Mouse (Mus musculus) heart, postnatal 10 days (tissue): ENCODE measurements around the gene Gm4869. TPM values are rescaled to one million over a fixed set of nuclear protein-coding genes. Genes with fewer than 3 reads are reported as not detected.
"Not testable (repeated sequence)": the region's sequence is repeated elsewhere in the genome, so short reads cannot be mapped to it uniquely, and the experiment has no call there.

Experiments
- DNase-seq, 2 experiments: peaks; one replicate each; pipeline ENCODE4 v3.0.0; 2021
- intact Hi-C: fragments of 180-260 bp; cut with DNase I; formaldehyde crosslinking; loops from one replicate; pipeline ENCODE4 v1.15.1; 2025
- total RNA-seq, 2 experiments: library from RNA; stranded (reverse); gene quantifications; 2 replicates each; pipeline ENCODE4 v1.2.3; 2021

Gm4869 gene
- not detected for total RNA-seq

GRCm38 (mm10) chr5:140445345-140445744 is at the start of gene Gm4869:
TSS of gene Gm4869 (plus strand) at chr5:140445645.
- no peak for DNase-seq
- intact Hi-C loops = no loop called here

- intact Hi-C loops = no loop called here
- DNase-seq = peak in 1 of 2 experiments; percentile 45
These were observed 49.1 kb upstream of the Gm4869 start for GRCm38 (mm10) chr5:140396166-140396940.

GRCm38 (mm10) chr5:140402640-140403270 is 42.7 kb upstream of the Gm4869 start:
- DNase-seq = no peak
- intact Hi-C loops = no loop called here

GRCm38 (mm10) chr5:140405126-140405525 is 40.3 kb upstream of the Gm4869 start:
- intact Hi-C loops = no loop called here
- DNase-seq = no peak

GRCm38 (mm10) chr5:140406666-140407065 is 38.8 kb upstream of the Gm4869 start:
- intact Hi-C loops = no loop called here
- no peak for DNase-seq

- DNase-seq = no peak
- intact Hi-C loops = no loop called here
These were observed 36.6 kb upstream of the Gm4869 start for GRCm38 (mm10) chr5:140408801-140409200.

- DNase-seq = peak; percentile 59 to 77
- intact Hi-C loops = loop anchor here (5.0 kb wide), 2 partner anchors 79 to 574 kb away; partner anchors contain the start of gene Mrm2
These were observed 34.1 kb upstream of the Gm4869 start for GRCm38 (mm10) chr5:140411339-140411738.

GRCm38 (mm10) chr5:140414647-140415046 is 30.8 kb upstream of the Gm4869 start:
- no peak for DNase-seq
- intact Hi-C loops = loop anchor here (5.0 kb wide), 2 partner anchors 82 to 577 kb away; partner anchors contain the start of gene Mrm2

- intact Hi-C loops = no loop called here
- no peak for DNase-seq
These were observed 27.3 kb upstream of the Gm4869 start for GRCm38 (mm10) chr5:140418106-140418488.

- intact Hi-C loops = no loop called here
- peak; percentile 92 to 93 for DNase-seq
These were observed 26.7 kb upstream of the Gm4869 start, which contains the start of gene Eif3b for GRCm38 (mm10) chr5:140418489-140419441. TSS of gene Eif3b (plus strand) at chr5:140419328.

- DNase-seq = peak in 1 of 2 experiments; percentile 11
- intact Hi-C loops = loop anchor here (10.0 kb wide), 1 partner anchor 205 kb away; no protein-coding TSS in a partner anchor
These were observed 25.9 kb upstream of the Gm4869 start for GRCm38 (mm10) chr5:140419442-140420080.

- intact Hi-C loops = loop anchor here (10.0 kb wide), 1 partner anchor 204 kb away; no protein-coding TSS in a partner anchor
- no peak for DNase-seq
These were observed 24.8 kb upstream of the Gm4869 start for GRCm38 (mm10) chr5:140420616-140421015.

- DNase-seq = no peak
- intact Hi-C loops = loop anchor here (10.0 kb wide), 1 partner anchor 200 kb away; no protein-coding TSS in a partner anchor
These were observed 20.2 kb upstream of the Gm4869 start for GRCm38 (mm10) chr5:140425016-140425783.

- intact Hi-C loops, DNase-seq: not testable (repeated sequence)
These were observed 6.3 kb upstream of the Gm4869 start for GRCm38 (mm10) chr5:140439117-140439516.

- intact Hi-C loops = no loop called here
- no peak for DNase-seq
These were observed 4.0 kb upstream of the Gm4869 start for GRCm38 (mm10) chr5:140441406-140441805.

- intact Hi-C loops = no loop called here
- DNase-seq = no peak
These were observed 1.4 kb upstream of the Gm4869 start for GRCm38 (mm10) chr5:140444012-140444411.

- intact Hi-C loops = no loop called here
- DNase-seq = no peak
These were observed 609 bp downstream of the Gm4869 start for GRCm38 (mm10) chr5:140446054-140446453.

GRCm38 (mm10) chr5:140454488-140454887 is 9.0 kb downstream of the Gm4869 start:
- DNase-seq = no peak
- intact Hi-C loops = no loop called here

- no peak for DNase-seq
- intact Hi-C loops = no loop called here
These were observed 10.0 kb downstream of the Gm4869 start for GRCm38 (mm10) chr5:140455466-140455865.
